In genomic region chr4:149351596-149352150, GRCm38 (mm10) we compare ENCODE assay signal across 20 mouse cellular contexts. TPM values are rescaled to one million over a fixed set of nuclear protein-coding genes. Genes with fewer than 3 reads are reported as not detected.
A peak's percentile ranks its signal among the peaks of the same experiment; 100 is the strongest.
DNase-seq lines count a peak whose midpoint lies in the region; TF ChIP-seq lines count a peak whose summit lies in the region.
"Had no signal": no experiment of that assay in that cellular context is flagged by ENCODE, and none has a peak within 500 bp of the region (broad histone marks: within the 10 kb centered on the region; RNA-seq: fewer than 3 reads in every experiment).

No protein-coding gene starts in this region.

- H3K27ac ChIP-seq in kidney, adult 2 months (ENCODE audit: insufficient read depth, low read depth, low read length): no peak overlapping the region
- H3K27ac ChIP-seq in left cerebral cortex, adult 2 months: no peak overlapping the region
- H3K27ac ChIP-seq: forebrain, embryonic 13.5 days; heart, adult 2 months; limb, embryonic 15.5 days; liver, embryonic 14.5 days; midbrain, embryonic 15.5 days; neural tube, embryonic 12.5 days had no signal

- TF ChIP-seq POLR2A in kidney, adult 2 months (IDR thresholded peaks at IDR 0.05; ENCODE audit: low read depth, low read length): no peak

- intact Hi-C loops in left cerebral cortex, adult 2 months (cut with DNase I): loop anchor here (5.0 kb wide), 1 partner anchor 136 kb away; the partner anchor contains the start of genes Lzic and Nmnat1

- 79% methylated on average over 8 of the region's 8 CpGs for WGBS in kidney, adult 2 months

- peaks cover 14% of the 10 kb centered on the region for H3K36me3 ChIP-seq in kidney, adult 2 months (ENCODE audit: control insufficient read depth, insufficient read depth, low read length)

- no peak for TF ChIP-seq CTCF in kidney, adult 2 months (conservative IDR thresholded peaks at IDR 0.05; ENCODE audit: insufficient read depth, insufficient read length, low read depth, low read length)
- TF ChIP-seq CTCF in left cerebral cortex, adult 2 months (IDR thresholded peaks at IDR 0.05): no peak

- H3K4me1 ChIP-seq in kidney, adult 2 months (ENCODE audit: control insufficient read depth, insufficient read depth, low read length): no peaks in the 10 kb centered on the region
- H3K4me1 ChIP-seq: forebrain, embryonic 13.5 days; limb, embryonic 15.5 days; midbrain, embryonic 15.5 days; neural tube, embryonic 12.5 days had no signal

- DNase-seq in adrenal gland, adult (ENCODE audit: inconsistent age in 2 of 2, low spot score in 1 of 2): peak; percentile 74 to 91
- DNase-seq in adrenal gland, postnatal 4 days (ENCODE audit: low spot score in 2 of 2): no peak
- DNase-seq in kidney, adult 2 months: peak; percentile 11
- DNase-seq in kidney, adult 11 months: no peak
- peak; percentile 66 to 75 for DNase-seq in adrenal gland, postnatal 36 days
- no peak for DNase-seq in left cerebral cortex, adult 2 months (ENCODE audit: extremely low spot score in 1 of 2, low spot score in 2 of 2)
- DNase-seq in left cerebral cortex, adult 11 months (ENCODE audit: low spot score): no peak
- DNase-seq: cerebellum, adult 9-10 months; heart, adult 2 months; kidney, adult 9 months; left cerebral cortex, postnatal 4 days; lung, embryonic 14.5 days; retina, postnatal 1 day; thymus, adult 18-20 months; thymus, postnatal 36 days had no signal

- H3K27me3 ChIP-seq in kidney, adult 2 months (replicated peaks; ENCODE audit: control insufficient read depth, insufficient read depth, low read length): no peaks in the 10 kb centered on the region
- H3K27me3 ChIP-seq: forebrain, embryonic 13.5 days; limb, embryonic 15.5 days; midbrain, embryonic 15.5 days; neural tube, embryonic 12.5 days had no signal

- H3K4me3 ChIP-seq in kidney, adult 2 months (ENCODE audit: insufficient read depth, low read depth, low read length): no peak overlapping the region
- H3K4me3 ChIP-seq in left cerebral cortex, adult 2 months: no peak overlapping the region
- H3K4me3 ChIP-seq: forebrain, embryonic 13.5 days; heart, adult 2 months; limb, embryonic 15.5 days; midbrain, embryonic 15.5 days; neural tube, embryonic 12.5 days had no signal

RNA-seq across cellular contexts. Expression of gene Kif1b, which starts 44.2 kb away (rescaled TPM):
- 100 to 1,000 TPM; 118 to 124 TPM for total RNA-seq in adrenal gland, postnatal 4 days (2021)
- polyA plus RNA-seq in kidney, adult 2 months (2012; rRNA removed): 31.1 and 35.8 TPM in 2 replicates
- total RNA-seq in adrenal gland, postnatal 36 days (2021): 100 to 1,000 TPM; 129 to 168 TPM
- 100 to 1,000 TPM; 444 to 487 TPM for total RNA-seq in left cerebral cortex, adult 2 months (2021)

Comparison
In these comparisons a context has a peak if more than half of its experiments do, and no peak if none do; other contexts are left out.
1. DNase-seq: peak in adrenal gland, adult (2 of 2), kidney, adult 2 months (single experiment) and adrenal gland, postnatal 36 days (2 of 2); none in adrenal gland, postnatal 4 days (0 of 2), kidney, adult 11 months (single experiment), left cerebral cortex, adult 2 months (0 of 2) and left cerebral cortex, adult 11 months (single experiment).